Mouse (Mus musculus) brain, embryonic 14.5 days (tissue): ENCODE measurements around the gene Tenm3.

Experiments used
- CTCF ChIP-seq: fragments of 200-500 bp; IDR thresholded peaks from 2 replicates; pipeline ENCODE4 v1.5.1; 2012; ENCODE audit warnings: inconsistent platforms, mild to moderate bottlenecking, moderate library complexity, borderline replicate concordance; ENCODE audit not compliant: insufficient read depth, insufficient read length; ENCODE audit errors: extremely low read depth
- POLR2A ChIP-seq: fragments of 200-500 bp; IDR thresholded peaks from 2 replicates; pipeline ENCODE4 v1.6.1; 2012; ENCODE audit warnings: mild to moderate bottlenecking, inconsistent platforms, borderline replicate concordance; ENCODE audit not compliant: poor library complexity, insufficient read depth, insufficient read length, severe bottlenecking; ENCODE audit errors: extremely low read depth

DNA sequence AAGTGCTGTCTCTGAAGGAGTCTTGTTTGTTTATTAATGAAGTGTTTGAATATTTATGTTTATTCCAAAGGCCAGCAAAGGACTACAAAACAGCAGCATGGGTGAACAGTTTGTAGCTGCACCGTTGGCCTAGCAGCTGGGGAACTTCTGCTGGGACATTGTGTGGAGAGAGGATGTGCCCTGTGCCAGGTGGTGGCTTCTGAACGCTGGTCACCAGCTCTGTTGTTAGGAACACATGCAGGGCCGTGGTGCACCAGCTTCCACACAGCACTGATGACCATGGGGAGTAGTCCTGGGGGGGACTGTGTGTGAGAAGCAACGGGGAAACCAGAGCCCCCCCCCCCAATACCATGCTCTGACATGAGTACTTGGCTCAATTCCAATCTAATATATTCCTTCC is 329.5 kb downstream of the Tenm3 start:
- TF ChIP-seq CTCF (no peak), POLR2A (no peak)
